Mouse (Mus musculus) kidney, embryonic 15.5 days (tissue): ENCODE measurements around the gene Olfr568. TPM values are rescaled to one million over a fixed set of nuclear protein-coding genes. Genes with fewer than 3 reads are reported as not detected.

Experiments used
- ATAC-seq: fragments of 200-750 bp; cut with Nextera tagmentation; replicated peaks from 2 replicates; pipeline ENCODE4 v1.8.0; 2017; ENCODE audit warnings: moderate TSS enrichment; ENCODE audit not compliant: low FRiP score
- H3K27ac ChIP-seq: fragments of 300-500 bp; sonication (generic); 2 replicates; pipeline ENCODE4 v1.5.1; 2015; ENCODE audit warnings: mild to moderate bottlenecking, inconsistent platforms
- H3K27me3 ChIP-seq: fragments of 300-500 bp; sonication (generic); 2 replicates; pipeline ENCODE4 v1.6.1; 2015; ENCODE audit warnings: inconsistent platforms
- H3K36me3 ChIP-seq: fragments of 300-500 bp; sonication (generic); 2 replicates; pipeline ENCODE4 v1.6.1; 2015; ENCODE audit warnings: inconsistent platforms
- H3K4me1 ChIP-seq: fragments of 300-500 bp; sonication (generic); 2 replicates; pipeline ENCODE4 v1.6.1; 2015; ENCODE audit warnings: inconsistent platforms
- H3K4me2 ChIP-seq: fragments of 300-500 bp; sonication (generic); 2 replicates; pipeline ENCODE4 v1.6.1; 2015; ENCODE audit warnings: moderate library complexity, mild to moderate bottlenecking, inconsistent platforms
- H3K4me3 ChIP-seq: fragments of 300-500 bp; sonication (generic); replicated peaks from 2 replicates; pipeline ENCODE4 v1.5.1; 2015; ENCODE audit warnings: mild to moderate bottlenecking, inconsistent platforms
- H3K9ac ChIP-seq: fragments of 300-500 bp; sonication (generic); 2 replicates; pipeline ENCODE4 v1.6.1; 2015; ENCODE audit warnings: mild to moderate bottlenecking, inconsistent platforms
- H3K9me3 ChIP-seq: fragments of 300-500 bp; sonication (generic); replicated peaks from 2 replicates; pipeline ENCODE4 v1.6.1; 2016; ENCODE audit warnings: inconsistent platforms
- WGBS: fragments of 180-500 bp; shearing (Covaris S2); methylation state at CpG from one replicate; pipeline ENCODE4 v1.1.7; 2015; ENCODE audit warnings: mixed read lengths; 5-methylcytosine and 5-hydroxymethylcytosine counted together
- polyA plus RNA-seq: library from polyadenylated mRNA; unstranded; fragments of >200 nt; fragmentation: Nextera tagmentation; extraction: Ambion mirVana; gene quantifications from 2 replicates; pipeline ENCODE4 v1.2.1, GENCODE M21; 2015

Gene Olfr568
- polyA plus RNA-seq = not detected in 2 replicates

DNA sequence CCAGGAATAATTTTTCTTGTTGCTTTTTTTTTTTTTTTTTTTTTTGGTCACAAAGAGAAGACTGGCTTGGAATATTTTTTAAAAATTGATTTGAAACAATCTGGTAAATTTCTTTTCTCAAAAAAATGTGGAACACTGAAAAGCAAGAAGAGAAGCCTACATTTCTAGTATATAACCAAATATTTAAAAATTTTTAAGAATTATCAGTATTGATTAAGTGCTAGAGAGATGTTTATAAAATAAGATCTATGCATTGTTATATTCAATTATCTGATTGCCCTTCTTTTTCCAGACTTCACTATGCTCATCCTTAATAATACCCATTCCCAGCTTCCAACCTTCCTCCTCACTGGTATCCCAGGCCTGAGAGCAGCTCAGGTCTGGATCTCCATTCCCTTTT is at the start of gene Olfr568:
TSS of gene Olfr568 (plus strand) at position 301 of the 400 bp plus-strand sequence.
- ATAC-seq = no peak
- no peaks in the 10 kb centered on the region for H3K4me1 ChIP-seq
- H3K27ac ChIP-seq = no peak within 1 kb of the TSS
- no peak within 1 kb of the TSS for H3K4me2 ChIP-seq
- no peak within 1 kb of the TSS for H3K9ac ChIP-seq
- H3K4me3 ChIP-seq = no peak within 1 kb of the TSS
- no peaks in the 10 kb centered on the region for H3K9me3 ChIP-seq
- H3K36me3 ChIP-seq = no peaks in the 10 kb centered on the region
- no peaks in the 10 kb centered on the region for H3K27me3 ChIP-seq

DNA sequence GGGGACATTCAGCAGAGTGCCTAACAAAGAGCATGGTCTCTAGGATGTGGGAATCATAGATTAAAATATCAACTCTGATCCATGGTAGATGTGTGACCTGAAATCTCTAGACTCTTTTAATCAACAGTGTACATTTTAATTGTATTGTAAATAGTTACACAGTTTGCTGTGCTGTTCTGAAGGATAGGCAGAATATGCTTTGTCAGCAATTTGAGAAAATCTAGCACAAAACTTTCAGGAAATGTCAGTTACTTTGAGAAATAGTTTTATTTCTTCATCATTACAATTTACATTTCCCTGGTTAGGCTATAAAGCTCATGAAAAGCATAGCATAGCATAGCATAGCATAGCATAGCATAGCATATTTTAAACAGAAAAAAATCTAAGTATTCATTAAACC is 21.1 kb upstream of the Olfr568 start:
- no peaks in the 10 kb centered on the region for H3K9me3 ChIP-seq
- no peaks in the 10 kb centered on the region for H3K36me3 ChIP-seq

DNA sequence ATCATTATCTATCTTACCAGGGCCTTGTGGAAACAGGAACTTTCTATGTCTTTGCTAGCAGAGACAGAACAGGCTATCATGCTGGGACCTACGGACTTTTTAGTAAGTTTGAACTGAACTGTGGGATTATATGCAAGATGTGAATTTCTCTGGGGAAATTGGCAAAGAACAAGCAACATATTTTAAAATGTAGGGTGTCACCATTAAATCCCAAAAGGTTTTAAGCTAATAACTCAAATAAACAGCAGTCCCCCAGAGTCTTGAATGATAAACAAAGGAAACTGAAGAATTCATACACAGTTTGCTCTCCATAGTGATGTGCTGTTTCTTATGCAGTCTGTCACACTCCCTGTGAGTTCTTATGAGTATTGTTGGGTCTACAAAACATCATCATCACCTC is 18.3 kb upstream of the Olfr568 start, which contains the start of gene Olfr566:
TSS of gene Olfr566 (minus strand) at position 101 of the 400 bp plus-strand sequence.
- Histone ChIP-seq H3K9me3 (no peaks in the 10 kb centered on the region), H3K4me2 (no peak within 1 kb of the TSS), H3K4me1 (no peaks in the 10 kb centered on the region), H3K27ac (no peak within 1 kb of the TSS), H3K36me3 (no peaks in the 10 kb centered on the region), H3K4me3 (no peak within 1 kb of the TSS), H3K27me3 (no peaks in the 10 kb centered on the region), H3K9ac (no peak within 1 kb of the TSS)
- no peak for ATAC-seq
- 78% methylated on average over 1 of the region's 1 CpGs for WGBS

More for the DNA sequence above, 21.1 kb upstream of the Olfr568 start:
- Histone ChIP-seq H3K27me3 (no peaks in the 10 kb centered on the region), H3K4me2 (no peak overlapping the region), H3K4me3 (no peak overlapping the region), H3K4me1 (no peaks in the 10 kb centered on the region), H3K27ac (no peak overlapping the region), H3K9ac (no peak overlapping the region)
- ATAC-seq = no peak

DNA sequence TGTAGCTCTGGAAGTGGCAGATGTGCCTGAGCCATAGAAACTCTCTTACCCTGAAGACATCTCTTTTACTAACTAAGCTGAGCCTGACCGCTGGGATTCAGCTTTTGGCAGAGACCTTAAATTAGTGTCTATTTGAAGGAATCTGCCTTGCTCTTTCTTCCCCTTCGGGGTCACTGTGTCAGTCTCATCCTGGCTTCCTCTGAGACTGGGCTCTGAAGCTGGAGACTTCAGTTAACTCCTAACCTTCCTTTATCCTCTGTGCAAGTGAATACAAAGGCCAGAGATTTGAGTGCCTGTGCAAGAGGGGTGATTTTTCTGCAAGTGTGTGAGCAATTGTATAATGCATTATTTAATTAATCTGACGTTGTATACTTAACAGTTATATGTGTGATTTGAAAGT is 13.9 kb downstream of the Olfr568 start, which contains the start of gene Olfr569:
TSS of gene Olfr569 (minus strand) at position 101 of the 400 bp plus-strand sequence.
- no peak within 1 kb of the TSS for H3K4me3 ChIP-seq
- no peaks in the 10 kb centered on the region for H3K9me3 ChIP-seq
- H3K27me3 ChIP-seq = no peaks in the 10 kb centered on the region
- H3K9ac ChIP-seq = no peak within 1 kb of the TSS
- H3K36me3 ChIP-seq = no peaks in the 10 kb centered on the region
- H3K4me1 ChIP-seq = no peaks in the 10 kb centered on the region
- ATAC-seq = no peak
- H3K4me2 ChIP-seq = no peak within 1 kb of the TSS
- H3K27ac ChIP-seq = no peak within 1 kb of the TSS
- 73% methylated on average over 3 of the region's 3 CpGs for WGBS

DNA sequence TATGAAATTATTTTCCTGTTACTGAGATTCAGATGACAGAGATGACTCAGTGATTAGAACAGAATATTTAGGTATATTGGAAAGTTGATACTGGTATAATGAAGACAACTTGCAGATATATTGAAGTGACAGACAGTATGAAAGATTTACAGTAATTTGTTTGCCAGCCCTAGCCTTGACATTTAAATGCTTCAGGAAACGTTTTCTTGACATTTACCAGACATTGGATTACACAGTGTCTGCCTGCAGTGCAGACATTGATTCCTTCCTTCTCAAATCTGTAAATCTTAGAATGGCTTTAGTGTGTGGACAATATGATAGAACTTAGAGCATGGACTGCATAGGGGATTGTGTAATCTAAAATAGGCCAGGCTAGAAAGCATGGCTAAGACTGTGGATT is 38.3 kb downstream of the Olfr568 start:
- Histone ChIP-seq H3K4me1 (no peaks in the 10 kb centered on the region), H3K9me3 (no peaks in the 10 kb centered on the region), H3K9ac (no peak overlapping the region), H3K27ac (no peak overlapping the region), H3K36me3 (no peaks in the 10 kb centered on the region), H3K4me3 (no peak overlapping the region), H3K4me2 (no peak overlapping the region), H3K27me3 (no peaks in the 10 kb centered on the region)
- WGBS = 20% methylated on average over 1 of the region's 1 CpGs
- ATAC-seq = no peak

DNA sequence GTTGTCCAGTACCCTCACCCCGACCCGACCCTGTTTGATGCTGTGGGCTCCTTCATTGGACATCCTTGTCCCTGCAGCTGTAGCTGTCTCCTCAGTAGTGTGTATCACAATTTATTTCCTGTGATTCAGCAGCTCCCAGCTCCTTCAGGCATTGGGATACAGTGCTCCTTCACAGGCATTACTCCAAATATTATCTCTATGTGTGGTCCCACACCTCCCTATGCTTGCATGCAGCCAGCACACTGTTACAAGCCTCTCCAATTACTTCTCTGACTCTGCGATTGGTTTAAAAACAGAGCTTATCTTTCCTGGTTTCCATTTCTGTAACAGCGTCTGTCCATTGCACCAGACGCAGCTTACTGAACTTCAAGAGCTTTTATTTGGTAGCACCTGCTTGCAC is 39.5 kb downstream of the Olfr568 start:
- Histone ChIP-seq H3K27ac (no peak overlapping the region), H3K9me3 (no peaks in the 10 kb centered on the region), H3K9ac (no peak overlapping the region), H3K27me3 (no peaks in the 10 kb centered on the region), H3K4me2 (no peak overlapping the region), H3K4me1 (no peaks in the 10 kb centered on the region), H3K4me3 (no peak overlapping the region), H3K36me3 (no peaks in the 10 kb centered on the region)
- WGBS = 58% methylated on average over 5 of the region's 5 CpGs
- ATAC-seq = no peak

DNA sequence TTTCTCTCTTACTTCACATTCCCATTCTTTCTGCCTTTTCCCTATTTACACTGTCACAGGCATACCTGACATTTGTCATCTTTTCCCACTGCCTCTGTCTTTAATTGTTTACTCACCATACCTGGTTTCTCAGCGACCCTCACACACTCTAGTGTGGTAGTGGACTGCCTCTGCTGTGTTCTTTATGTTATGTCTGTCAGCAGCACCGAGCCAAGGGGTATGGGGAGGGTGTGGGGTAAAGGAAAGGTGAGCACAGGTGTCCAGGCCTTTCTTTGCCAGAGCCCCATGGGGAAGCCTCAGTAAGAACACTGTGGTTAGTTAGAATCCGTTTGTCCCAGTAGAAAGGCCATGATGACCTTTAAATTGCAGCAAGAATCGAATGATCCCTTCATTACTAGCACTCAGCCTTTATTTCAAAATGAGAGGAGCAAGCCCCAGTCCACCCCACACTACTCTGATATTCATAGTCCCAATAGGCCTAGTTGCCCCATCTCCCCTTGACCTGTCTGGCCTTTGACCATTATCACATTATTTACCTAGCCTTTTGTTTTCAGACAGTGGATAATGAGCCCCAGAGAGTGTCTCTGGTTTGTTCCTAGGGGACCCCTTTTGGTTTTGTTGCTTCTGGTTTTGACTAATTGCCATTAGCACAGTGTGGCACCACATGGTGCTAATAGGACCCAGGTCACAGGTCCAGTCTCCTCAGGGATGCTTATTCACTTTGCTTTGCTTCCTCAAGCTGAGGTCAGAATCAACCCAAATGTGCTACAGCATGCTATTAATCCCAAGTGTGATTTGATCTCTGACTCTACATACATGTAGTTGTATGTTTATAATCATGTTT is 40.3 kb downstream of the Olfr568 start, which contains the start of gene Olfr571:
TSS of gene Olfr571 (minus strand) at position 505 of the 844 bp plus-strand sequence.
- no peak within 1 kb of the TSS for H3K9ac ChIP-seq
- no peak within 1 kb of the TSS for H3K27ac ChIP-seq
- H3K4me3 ChIP-seq = no peak within 1 kb of the TSS
- no peak for ATAC-seq
- H3K4me2 ChIP-seq = no peak within 1 kb of the TSS
- 54% methylated on average over 4 of the region's 4 CpGs for WGBS
- H3K36me3 ChIP-seq = no peaks in the 10 kb centered on the region
- no peaks in the 10 kb centered on the region for H3K4me1 ChIP-seq
- no peaks in the 10 kb centered on the region for H3K9me3 ChIP-seq
- H3K27me3 ChIP-seq = no peaks in the 10 kb centered on the region

DNA sequence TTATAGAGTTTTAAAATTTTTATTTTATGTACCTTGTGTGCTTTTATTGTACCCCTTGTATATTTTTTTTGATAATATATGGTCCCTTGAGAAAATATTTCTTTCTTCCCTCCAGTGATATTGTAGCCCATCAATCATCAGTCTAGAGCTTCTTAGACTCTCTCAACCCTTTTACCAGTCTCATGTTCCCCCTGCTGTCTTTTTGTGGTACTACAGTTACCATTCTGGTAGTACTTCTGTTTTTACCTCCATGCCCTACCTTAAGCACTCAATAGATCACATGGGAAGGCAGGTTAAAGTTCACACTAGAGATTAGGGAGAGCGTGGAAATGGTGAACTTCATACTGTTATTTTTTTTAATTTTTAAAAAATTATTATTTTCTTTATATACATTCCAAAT is 42.7 kb downstream of the Olfr568 start:
- no peak overlapping the region for H3K9ac ChIP-seq
- 12% methylated on average over 1 of the region's 1 CpGs for WGBS
- ATAC-seq = peak; percentile 69; the same call in 1 of the 2 replicates

DNA sequence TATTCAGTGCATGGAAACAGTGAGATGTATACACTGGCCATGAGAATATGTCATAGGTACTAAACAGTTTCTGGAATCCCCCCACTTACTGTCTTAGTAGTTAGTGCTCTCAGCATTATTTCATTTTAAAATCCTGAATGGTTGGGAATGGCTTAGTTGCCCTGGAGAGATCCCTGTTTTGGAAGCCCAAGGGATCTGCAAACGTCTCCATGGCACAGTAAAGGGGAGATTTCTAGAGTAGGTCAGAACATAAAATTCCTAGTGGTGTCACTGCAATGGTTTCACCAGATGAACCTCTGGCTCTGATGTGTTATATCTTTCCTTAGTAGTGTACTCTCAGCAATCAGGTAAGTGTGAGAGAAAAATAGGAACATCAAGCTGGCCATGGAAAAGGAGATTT is 47.2 kb downstream of the Olfr568 start, which contains the start of gene Olfr572:
TSS of gene Olfr572 (plus strand) at position 301 of the 400 bp plus-strand sequence.
- Histone ChIP-seq H3K27ac (no peak within 1 kb of the TSS), H3K4me1 (no peaks in the 10 kb centered on the region), H3K9ac (no peak within 1 kb of the TSS), H3K4me3 (no peak within 1 kb of the TSS), H3K9me3 (no peaks in the 10 kb centered on the region), H3K36me3 (no peaks in the 10 kb centered on the region), H3K4me2 (no peak within 1 kb of the TSS), H3K27me3 (no peaks in the 10 kb centered on the region)
- 56% methylated on average over 1 of the region's 1 CpGs for WGBS
- no peak for ATAC-seq

More for the DNA sequence above, 42.7 kb downstream of the Olfr568 start:
- Histone ChIP-seq H3K27me3 (no peaks in the 10 kb centered on the region), H3K4me3 (no peak overlapping the region), H3K4me2 (no peak overlapping the region), H3K9me3 (no peaks in the 10 kb centered on the region), H3K4me1 (no peaks in the 10 kb centered on the region), H3K36me3 (no peaks in the 10 kb centered on the region), H3K27ac (no peak overlapping the region)

DNA sequence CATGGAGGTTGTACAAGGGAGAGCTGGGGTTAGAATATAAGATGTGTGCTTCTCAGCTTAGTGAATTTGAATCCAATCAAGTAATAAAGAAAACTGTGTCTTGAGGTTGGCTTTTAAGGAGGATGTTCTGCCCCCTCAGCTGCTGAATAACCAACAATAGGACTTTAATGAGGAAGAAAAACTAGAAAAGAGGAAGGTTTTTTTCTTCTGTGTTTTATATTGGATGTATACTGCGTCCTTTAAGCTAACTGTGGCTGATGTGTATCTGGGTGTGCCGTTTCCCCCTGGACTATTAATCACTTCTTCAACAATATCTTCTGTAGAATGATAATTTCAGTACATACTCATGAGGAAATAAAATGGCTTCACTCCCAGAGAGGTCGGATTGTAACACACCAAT is 50.2 kb downstream of the Olfr568 start:
- no peak for ATAC-seq
- no peaks in the 10 kb centered on the region for H3K36me3 ChIP-seq
- no peaks in the 10 kb centered on the region for H3K4me1 ChIP-seq
- WGBS = 78% methylated on average over 3 of the region's 3 CpGs
- no peaks in the 10 kb centered on the region for H3K27me3 ChIP-seq
- no peak overlapping the region for H3K27ac ChIP-seq
- no peaks in the 10 kb centered on the region for H3K9me3 ChIP-seq
- H3K4me2 ChIP-seq = no peak overlapping the region
- H3K4me3 ChIP-seq = no peak overlapping the region
- no peak overlapping the region for H3K9ac ChIP-seq
